Comparison of ENCODE assay signal across 8 mouse cellular contexts in the genomic region with DNA sequence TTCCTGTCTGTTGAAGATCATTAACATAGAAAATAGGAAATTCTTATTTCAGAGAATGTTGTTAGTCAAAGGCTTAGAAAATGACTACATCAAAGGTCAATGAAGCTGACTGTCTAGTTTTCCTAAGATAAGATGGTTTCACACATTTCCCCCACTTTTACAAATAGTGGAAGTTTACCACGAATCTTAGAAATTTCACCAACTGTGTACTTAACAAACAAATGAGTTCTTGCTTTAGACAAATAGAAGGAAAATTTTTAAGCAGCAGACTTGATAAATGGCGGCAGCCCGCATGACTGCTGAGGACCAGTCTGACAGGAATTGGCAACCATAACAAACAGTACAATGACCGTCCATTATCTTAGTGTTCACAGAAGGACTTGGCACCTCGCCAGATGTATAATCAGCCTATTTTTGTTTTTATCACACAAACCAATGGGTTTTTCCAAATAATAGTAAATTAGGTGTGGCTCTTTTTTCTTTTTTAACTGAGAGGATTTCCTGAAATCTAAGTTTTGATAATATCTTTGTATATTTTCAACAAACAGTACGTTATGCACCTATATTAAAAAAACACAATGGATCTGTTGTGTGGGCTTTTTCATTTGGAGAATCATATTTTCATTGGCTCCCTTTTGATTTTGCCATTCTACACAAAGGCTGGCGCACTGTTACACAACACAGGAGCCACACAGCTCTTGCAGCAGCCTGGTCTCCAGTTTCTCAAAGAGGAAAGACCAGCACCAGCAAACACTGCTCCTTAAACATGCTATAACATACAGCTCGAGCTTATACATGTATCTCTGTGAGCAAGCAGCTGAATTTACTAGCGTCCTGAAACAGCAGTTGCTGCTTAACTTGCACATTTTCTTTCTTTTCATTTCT. TPM values are rescaled to one million over a fixed set of nuclear protein-coding genes. Genes with fewer than 3 reads are reported as not detected.
DNase-seq lines count a peak whose midpoint lies in the region; ATAC-seq and TF ChIP-seq lines count a peak whose summit lies in the region.

No protein-coding gene starts in this region.

- DNase-seq in gastrocnemius, adult 2 months: no peak
- no peak for DNase-seq in gastrocnemius, adult 8-10 months (ENCODE audit: low spot score in 2 of 2)
- peak; percentile 28 for DNase-seq in urinary bladder, postnatal 14 days (ENCODE audit: low spot score)
- DNase-seq in urinary bladder, postnatal 4 days (ENCODE audit: low spot score in 2 of 2): no peak
- DNase-seq in kidney, postnatal 36 days: peak; percentile 69 to 78
- no peak for DNase-seq in right cerebral cortex, postnatal 36 days (ENCODE audit: low spot score in 2 of 2)
- no peak for DNase-seq in gastrocnemius, postnatal 36 days

- intact Hi-C loops in gastrocnemius, adult 2 months (cut with DNase I): no loop called here
- intact Hi-C loops in gastrocnemius, postnatal 36 days (cut with DNase I): no loop called here

- H3K27ac ChIP-seq in gastrocnemius, adult 2 months: peak overlapping the region; percentile 9; the same call in 1 of the 2 replicates

- no peak overlapping the region for H3K4me3 ChIP-seq in gastrocnemius, adult 2 months

- no peak for ATAC-seq in granulocyte monocyte progenitor cell, adult 5-6 weeks (replicated peaks; ENCODE audit: poor library complexity, severe bottlenecking)

- TF ChIP-seq CTCF in gastrocnemius, adult 2 months (IDR thresholded peaks at IDR 0.05): no peak

RNA-seq across cellular contexts. Expression of a gene that starts 18.2 kb away (rescaled TPM):
- 100 to 1,000 TPM; 118 to 125 TPM for total RNA-seq in gastrocnemius, adult 2 months (2021)
- 100 to 1,000 TPM; 110 to 119 (median 115) TPM for total RNA-seq in gastrocnemius, adult 8-10 months (2022)
- total RNA-seq in granulocyte monocyte progenitor cell, adult 5-6 weeks (2014; fragmentation: Nextera tagmentation): 76.5 and 83.0 TPM in 2 replicates
- total RNA-seq in granulocyte monocyte progenitor cell, adult 5-6 weeks (2017): 178 and 213 TPM in 2 replicates
- total RNA-seq in gastrocnemius, postnatal 36 days (2021): 100 to 1,000 TPM; 102 to 114 TPM

Comparison
In these comparisons a context has a peak if more than half of its experiments do, and no peak if none do; other contexts are left out.
1. DNase-seq: peak in urinary bladder, postnatal 14 days (single experiment) and kidney, postnatal 36 days (2 of 2); none in gastrocnemius, adult 2 months (single experiment), gastrocnemius, adult 8-10 months (0 of 2), urinary bladder, postnatal 4 days (0 of 2), right cerebral cortex, postnatal 36 days (0 of 2) and gastrocnemius, postnatal 36 days (0 of 2).